Mouse (Mus musculus): ENCODE data around the gene Stambp. TPM values are rescaled to one million over a fixed set of nuclear protein-coding genes. Genes with fewer than 3 reads are reported as not detected.

Stambp gene
- total RNA-seq (2023): 20.4 TPM

DNA sequence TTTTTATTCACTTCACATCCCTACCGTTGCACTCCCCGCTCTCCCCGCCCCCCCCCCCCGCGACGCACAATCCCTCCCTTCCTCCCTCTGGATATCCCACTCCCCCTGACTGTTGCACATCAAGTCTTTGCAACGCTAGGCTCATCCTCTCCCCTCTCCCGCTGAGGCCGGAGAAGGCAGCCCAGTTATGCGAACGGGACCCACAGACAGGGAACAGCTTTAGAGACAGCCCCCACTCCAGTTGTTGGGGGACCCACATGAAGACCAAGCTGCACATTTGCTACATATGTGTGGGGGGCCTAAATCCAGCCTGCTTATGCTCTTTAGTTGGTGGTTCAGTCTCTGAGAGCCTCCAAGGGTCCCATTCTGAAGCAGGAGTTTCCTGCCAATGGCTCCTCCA, at the start of gene Stambp:
TSS of gene Stambp (minus strand) at position 59 of the 400 bp plus-strand sequence.

DNA sequence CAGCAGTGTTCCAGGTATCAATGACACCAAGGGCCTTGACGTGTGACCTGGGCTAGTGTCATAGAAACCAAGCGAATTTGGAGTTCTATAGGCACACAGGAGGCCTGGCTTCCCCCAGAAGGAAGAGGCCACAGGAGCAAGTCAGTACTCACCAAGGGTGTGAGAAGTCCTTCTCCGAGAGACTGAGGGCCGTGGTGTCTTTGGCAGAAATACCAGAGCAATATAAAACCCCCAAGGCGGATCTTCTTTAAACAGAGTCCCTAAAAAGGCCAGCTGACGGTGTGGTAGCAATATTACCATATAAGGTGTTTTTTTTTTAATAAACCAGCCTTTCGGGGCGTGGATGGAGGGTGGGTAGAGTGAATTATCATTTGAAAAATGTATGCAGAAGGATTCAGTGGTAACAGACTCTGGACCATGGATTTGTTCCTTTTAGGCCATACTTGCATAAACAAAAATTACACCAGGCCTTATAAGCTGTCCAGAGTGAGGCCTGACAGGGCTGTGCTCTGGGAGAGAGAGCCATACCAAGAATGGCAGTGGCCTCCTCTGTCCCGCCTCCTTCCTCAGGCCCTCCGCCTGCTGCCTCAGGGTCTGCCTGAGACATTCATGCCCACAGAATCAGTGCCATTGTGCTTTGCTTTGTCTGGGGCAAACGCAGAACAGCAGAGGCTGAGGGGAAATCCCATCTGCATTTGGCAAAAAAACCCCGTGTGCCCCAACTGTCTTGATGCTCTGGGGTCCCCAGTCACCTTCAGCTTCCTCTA, 36.3 kb downstream of the Stambp start, which contains the start of gene Actg2:
TSS of gene Actg2 (minus strand) at position 238 of the 767 bp plus-strand sequence.

DNA sequence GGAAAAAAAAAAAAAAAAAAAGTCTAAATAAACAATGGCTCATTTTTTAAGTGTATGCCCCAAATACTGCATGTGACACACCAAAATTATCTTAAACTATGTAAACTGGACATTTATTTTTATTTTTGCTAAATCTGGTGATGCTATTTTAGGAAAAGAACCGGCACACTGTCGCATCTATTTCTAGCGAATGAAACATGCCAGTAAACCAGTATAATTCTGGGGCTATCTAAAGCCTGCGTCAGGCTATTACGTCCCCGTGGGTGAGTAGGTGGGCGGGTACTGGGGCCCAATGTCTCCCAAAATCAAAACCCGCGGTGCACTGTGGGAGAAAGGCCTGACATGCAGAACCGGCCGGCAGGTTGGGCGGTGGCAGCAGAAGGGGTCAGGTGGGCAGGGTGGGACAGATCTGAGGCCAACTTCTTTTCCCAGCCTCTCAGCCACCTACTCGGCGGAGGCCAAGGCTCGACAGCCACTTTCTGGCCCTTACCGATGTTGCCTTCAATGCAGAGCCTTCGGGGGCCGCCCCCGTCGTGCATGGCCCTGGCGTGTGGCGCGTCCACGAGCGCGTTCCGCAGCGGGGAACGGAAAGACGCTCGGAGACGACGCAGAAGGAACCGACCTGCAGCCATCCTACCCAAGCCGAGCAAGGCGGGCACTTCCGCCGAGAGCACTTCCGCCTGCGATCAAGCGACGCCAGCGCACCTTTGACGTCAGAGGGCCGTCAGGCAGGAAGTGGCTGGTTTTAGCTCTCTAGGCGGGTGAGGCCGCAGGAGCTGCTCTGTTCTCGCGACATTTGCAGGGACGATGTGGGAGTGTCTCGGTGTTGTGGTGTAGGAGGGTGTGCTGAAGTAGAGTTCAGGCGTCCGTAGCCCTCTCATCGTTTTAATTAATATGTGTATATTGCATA, 66.0 kb downstream of the Stambp start, which contains the start of gene Dguok:
TSS of gene Dguok (minus strand) at position 712 of the 910 bp plus-strand sequence.

Other genes starting within 250 kb of the Stambp start
- 48.9 TPM for gene Mthfd2, start 246.8 kb downstream of the Stambp start, total RNA-seq (2023)
- 97.1 TPM for gene Mob1a, start 246.7 kb downstream of the Stambp start, total RNA-seq (2023)
- 28.4 TPM for gene Bola3, start 223.6 kb downstream of the Stambp start, total RNA-seq (2023)
- gene Tet3, start 113.6 kb downstream of the Stambp start, total RNA-seq (2023): 191 TPM
- gene Dguok, start 65.8 kb downstream of the Stambp start, total RNA-seq (2023): 52.4 TPM
- not detected for gene Actg2, start 36.5 kb downstream of the Stambp start, total RNA-seq (2023)
- gene Clec4f, start 83.5 kb upstream of the Stambp start, total RNA-seq (2023): not detected
- 0.50 TPM for gene Cd207, start 105.1 kb upstream of the Stambp start, total RNA-seq (2023)
- not detected for gene Vax2, start 138.5 kb upstream of the Stambp start, total RNA-seq (2023)
- gene Atp6v1b1, start 170.3 kb upstream of the Stambp start, total RNA-seq (2023): not detected
- not detected for gene Ankrd53, start 189.9 kb upstream of the Stambp start, total RNA-seq (2023)
- gene Tex261, start 203.1 kb upstream of the Stambp start, total RNA-seq (2023): 62.1 TPM
- gene Nagk, start 222.3 kb upstream of the Stambp start, total RNA-seq (2023): 10.9 TPM